Mouse (Mus musculus) limb, embryonic 10.5 days (tissue): ENCODE results near the gene Ring1. TPM values are rescaled to one million over a fixed set of nuclear protein-coding genes. Genes with fewer than 3 reads are reported as not detected.

Experiments used
- DNase-seq: peaks from one replicate; pipeline ENCODE4 v3.0.0-alpha.2; 2017; ENCODE audit warnings: low spot score
- H3K27ac ChIP-seq: fragments of 300-500 bp; sonication (generic); 2 replicates; pipeline ENCODE4 v1.5.1; 2016; ENCODE audit warnings: mild to moderate bottlenecking
- H3K27me3 ChIP-seq: fragments of 300-500 bp; sonication (generic); 2 replicates; pipeline ENCODE4 v1.6.1; 2016; ENCODE audit warnings: low read depth, mild to moderate bottlenecking; ENCODE audit not compliant: poor library complexity, severe bottlenecking
- H3K36me3 ChIP-seq: fragments of 300-500 bp; sonication (generic); 2 replicates; pipeline ENCODE4 v1.6.1; 2016; ENCODE audit warnings: mild to moderate bottlenecking, moderate library complexity
- H3K4me1 ChIP-seq: fragments of 300-500 bp; sonication (generic); 2 replicates; pipeline ENCODE4 v1.6.1; 2016
- H3K4me3 ChIP-seq: fragments of 300-500 bp; sonication (generic); 2 replicates; pipeline ENCODE4 v1.5.1; 2016; ENCODE audit warnings: mild to moderate bottlenecking, moderate library complexity
- H3K9me3 ChIP-seq: fragments of 300-500 bp; sonication (generic); replicated peaks from 2 replicates; pipeline ENCODE4 v1.6.1; 2016; ENCODE audit warnings: mild to moderate bottlenecking
- WGBS: fragments of 180-500 bp; shearing (Covaris S2); methylation state at CpG from one replicate; pipeline ENCODE4 v1.1.7; 2016; 5-methylcytosine and 5-hydroxymethylcytosine counted together
- microRNA counts: library from miRNA; unstranded; fragments of <30 nt; microRNA quantifications from one replicate; lab custom pipeline; 2017
- microRNA-seq: library from miRNA; unstranded; fragments of <30 nt; microRNA quantifications from one replicate; pipeline ENCODE4, GENCODE M21; 2017
- polyA plus RNA-seq: library from polyadenylated mRNA; unstranded; fragments of >200 nt; fragmentation: Nextera tagmentation; extraction: Ambion mirVana; gene quantifications from 2 replicates; pipeline ENCODE4 v1.2.1, GENCODE M21; 2016

The Ring1 gene
- polyA plus RNA-seq, 1 experiment from 2014 or later: 15.0 TPM

DNA sequence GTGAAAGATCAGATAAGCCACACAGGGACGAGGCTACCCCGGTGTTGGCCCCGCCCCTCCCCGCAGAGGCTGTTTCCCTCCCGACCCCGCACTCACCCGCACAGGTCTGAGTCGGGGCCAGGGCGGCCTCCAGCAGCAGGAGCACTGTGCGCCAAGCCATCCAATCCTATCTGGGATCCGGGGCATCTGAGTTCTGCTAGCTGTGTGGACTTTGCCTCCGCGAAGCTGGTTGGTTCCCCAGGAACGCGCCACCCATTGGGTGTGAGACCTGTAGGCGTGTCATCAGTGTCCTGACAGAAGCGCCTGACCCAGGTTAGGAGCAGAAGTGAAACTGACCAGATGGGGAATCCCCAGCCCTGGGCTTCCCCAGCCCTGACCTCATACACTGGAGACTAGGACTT is 45.8 kb downstream of the Ring1 start:
- Histone ChIP-seq H3K4me3 (peak overlapping the region; percentile 53), H3K27ac (peak overlapping the region; percentile 46; the same call in 1 of the 2 replicates), H3K27me3 (peaks cover 50% of the 10 kb centered on the region), H3K36me3 (no peaks in the 10 kb centered on the region), H3K9me3 (no peaks in the 10 kb centered on the region), H3K4me1 (peaks cover 29% of the 10 kb centered on the region)
- WGBS: under 1% methylated on average over 17 of the region's 17 CpGs
- DNase-seq: peak; percentile 42

DNA sequence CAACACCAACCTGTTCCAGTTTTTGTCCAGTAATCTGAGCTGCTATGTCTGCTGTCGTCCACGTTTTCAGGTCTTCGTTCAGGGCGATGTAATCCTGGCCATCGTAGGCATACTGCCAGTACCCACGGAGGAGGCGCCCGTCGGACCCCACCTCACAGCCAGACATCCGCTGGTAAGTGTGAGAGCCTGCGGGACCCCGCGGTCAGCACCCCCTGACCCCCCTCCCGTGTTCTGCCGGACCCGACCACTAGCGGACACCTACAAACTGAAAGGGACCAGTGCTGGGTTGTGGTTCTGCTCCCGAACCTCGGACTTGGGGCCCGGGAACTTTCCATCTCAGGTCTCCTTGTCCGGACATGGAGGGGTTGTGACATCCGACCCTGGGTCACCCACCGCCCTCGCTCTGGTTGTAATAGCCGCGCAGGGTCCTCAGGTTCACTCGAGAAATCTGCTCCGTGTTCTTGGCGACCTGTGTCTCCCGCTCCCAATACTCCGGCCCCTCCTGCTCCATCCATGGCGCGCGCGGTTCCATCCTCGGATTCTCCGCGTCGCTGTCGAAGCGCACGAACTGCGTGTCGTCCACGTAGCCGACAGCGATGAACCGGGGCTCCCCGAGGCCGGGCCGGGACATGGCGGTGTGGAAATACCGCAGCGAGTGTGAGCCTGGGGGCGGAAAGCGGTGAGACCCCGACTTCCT is 46.5 kb downstream of the Ring1 start:
- peak overlapping the region; percentile 53 for H3K4me3 ChIP-seq
- peak; percentile 35 for DNase-seq
- peak overlapping the region; percentile 46; the same call in 1 of the 2 replicates for H3K27ac ChIP-seq
- no peaks in the 10 kb centered on the region for H3K36me3 ChIP-seq
- no peaks in the 10 kb centered on the region for H3K9me3 ChIP-seq
- peaks cover 29% of the 10 kb centered on the region for H3K4me1 ChIP-seq
- WGBS: 3% methylated on average over 57 of the region's 57 CpGs
- H3K27me3 ChIP-seq: peaks cover 50% of the 10 kb centered on the region

DNA sequence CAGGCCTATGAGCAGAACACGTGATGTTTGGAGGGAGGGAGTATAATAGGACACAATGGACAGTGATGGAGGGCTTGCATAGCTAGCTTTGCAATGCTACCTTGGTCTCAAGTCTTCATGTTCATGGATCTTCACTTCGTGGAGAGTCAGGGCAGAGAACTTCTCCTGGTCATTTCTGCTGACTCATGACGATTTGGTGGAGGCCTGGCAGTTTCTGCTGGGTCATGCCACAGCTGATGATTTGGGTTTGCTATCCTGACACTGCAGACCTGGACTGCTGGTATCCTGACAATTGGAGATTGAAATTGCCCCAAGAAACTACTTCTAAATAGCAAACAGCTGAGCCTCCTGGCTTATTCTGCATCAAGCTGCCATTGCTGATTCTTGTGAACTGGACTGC is 50.9 kb downstream of the Ring1 start:
- Histone ChIP-seq H3K9me3 (no peaks in the 10 kb centered on the region), H3K27ac (no peak overlapping the region), H3K4me3 (no peak overlapping the region), H3K27me3 (peaks cover 28% of the 10 kb centered on the region), H3K4me1 (peaks cover 10% of the 10 kb centered on the region), H3K36me3 (no peaks in the 10 kb centered on the region)
- 67% methylated on average over 3 of the region's 3 CpGs for WGBS
- DNase-seq: no peak

DNA sequence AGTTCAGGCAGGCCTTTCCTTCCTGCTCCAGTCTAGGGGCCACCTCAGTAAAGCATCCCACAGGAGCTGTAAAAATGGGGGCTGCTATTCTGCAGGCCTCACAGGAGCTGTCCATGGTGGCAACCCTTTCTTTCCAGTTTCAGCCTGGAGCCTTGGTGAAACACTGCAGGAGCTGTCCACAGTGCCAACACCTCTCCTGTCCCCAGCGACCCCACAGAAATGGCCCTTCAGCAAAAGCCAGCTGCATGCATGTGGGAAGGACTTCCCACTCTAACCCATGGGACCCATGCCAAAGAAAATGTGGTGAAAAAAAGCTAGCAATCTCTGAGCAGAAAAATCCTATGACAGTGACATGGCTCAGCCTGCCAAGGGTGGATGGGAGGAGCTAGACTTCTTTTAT is 51.8 kb downstream of the Ring1 start:
- peak; percentile 71 for DNase-seq
- Histone ChIP-seq H3K9me3 (no peaks in the 10 kb centered on the region), H3K4me1 (peaks cover under 1% of the 10 kb centered on the region), H3K27me3 (peaks cover 19% of the 10 kb centered on the region), H3K27ac (no peak overlapping the region), H3K4me3 (no peak overlapping the region), H3K36me3 (no peaks in the 10 kb centered on the region)
- 9% methylated on average over 1 of the region's 1 CpGs for WGBS

MicroRNAs encoded within 50 kb of the gene (microRNA counts, 519-probe panel; counts per million panel counts)
- microRNA mmu-miR-219 (lab: Ali Mortazavi, UCI): 684 counts per million, percentile 72 among the panel's probes with 10 or more counts

Small RNAs within 50 kb of the gene (microRNA-seq; reads per million reads assigned to microRNA genes)
- gene Mir219a-1 (2.3 reads per million), gene Mir219c (not detected)

Other genes with a start within 250 kb of the Ring1 start
- gene Angptl4, start 242.8 kb downstream of the Ring1 start, polyA plus RNA-seq: 30.2 and 38.9 TPM in 2 replicates
- 24.8 and 28.5 TPM in 2 replicates for gene Kank3, start 214.2 kb downstream of the Ring1 start, polyA plus RNA-seq
- gene Rps28, start 200.1 kb downstream of the Ring1 start, polyA plus RNA-seq: 867 and 991 TPM in 2 replicates
- gene Ndufa7, start 200.1 kb downstream of the Ring1 start, polyA plus RNA-seq: 497 and 518 TPM in 2 replicates
- gene Cd320, start 181.6 kb downstream of the Ring1 start, polyA plus RNA-seq: 98.2 and 119 TPM in 2 replicates
- gene Gm7029, start 150.8 kb downstream of the Ring1 start, polyA plus RNA-seq: not detected in 2 replicates
- 5.9 and 6.6 TPM in 2 replicates for gene Kifc1, start 134.0 kb downstream of the Ring1 start, polyA plus RNA-seq
- gene Platr17, start 119.5 kb downstream of the Ring1 start, polyA plus RNA-seq: 0.20 and 0.38 TPM in 2 replicates
- gene Daxx, start 115.3 kb downstream of the Ring1 start, polyA plus RNA-seq: 88.1 and 92.2 TPM in 2 replicates
- gene Tapbp, start 108.8 kb downstream of the Ring1 start, polyA plus RNA-seq: 9.2 and 16.0 TPM in 2 replicates
- gene Zbtb22, start 108.8 kb downstream of the Ring1 start, polyA plus RNA-seq: 20.2 and 23.2 TPM in 2 replicates
- gene Rgl2, start 95.1 kb downstream of the Ring1 start, polyA plus RNA-seq: 43.2 and 43.9 TPM in 2 replicates
- gene Pfdn6, start 84.3 kb downstream of the Ring1 start, polyA plus RNA-seq: 212 and 258 TPM in 2 replicates
- 61.7 and 78.2 TPM in 2 replicates for gene Wdr46, start 84.0 kb downstream of the Ring1 start, polyA plus RNA-seq
- 2.9 and 3.9 TPM in 2 replicates for gene B3galt4, start 73.2 kb downstream of the Ring1 start, polyA plus RNA-seq
- gene Vps52, start 68.9 kb downstream of the Ring1 start, polyA plus RNA-seq: 49.8 and 50.3 TPM in 2 replicates
- gene Rps18, start 68.7 kb downstream of the Ring1 start, polyA plus RNA-seq: 1,605 and 1,760 TPM in 2 replicates
- gene H2-K1, start 24.3 kb downstream of the Ring1 start, polyA plus RNA-seq: 2.9 and 4.7 TPM in 2 replicates
- gene H2-Ke6, start 3.4 kb upstream of the Ring1 start, polyA plus RNA-seq: 25.9 and 33.7 TPM in 2 replicates
- 196 TPM in 2 replicates for gene Slc39a7, start 7.0 kb upstream of the Ring1 start, polyA plus RNA-seq
- 49.9 and 51.0 TPM in 2 replicates for gene Rxrb, start 7.1 kb upstream of the Ring1 start, polyA plus RNA-seq
- gene Col11a2, start 14.8 kb upstream of the Ring1 start, polyA plus RNA-seq: 0.43 and 2.5 TPM in 2 replicates
- 0.31 and 0.66 TPM in 2 replicates for gene H2-Oa, start 67.7 kb upstream of the Ring1 start, polyA plus RNA-seq
- gene H2-DMa, start 94.9 kb upstream of the Ring1 start, polyA plus RNA-seq: 4.2 and 5.3 TPM in 2 replicates
- gene Brd2, start 98.0 kb upstream of the Ring1 start, polyA plus RNA-seq: 140 and 145 TPM in 2 replicates
- 0.18 and 0.40 TPM in 2 replicates for gene H2-DMb2, start 118.6 kb upstream of the Ring1 start, polyA plus RNA-seq
- gene H2-DMb1, start 128.4 kb upstream of the Ring1 start, polyA plus RNA-seq: 0.18 and 0.51 TPM in 2 replicates
- 1.6 and 3.2 TPM in 2 replicates for gene Tap1, start 162.9 kb upstream of the Ring1 start, polyA plus RNA-seq
- gene Psmb9, start 163.1 kb upstream of the Ring1 start, polyA plus RNA-seq: 0.78 and 1.1 TPM in 2 replicates
- gene Psmb8, start 173.0 kb upstream of the Ring1 start, polyA plus RNA-seq: 0.74 and 0.87 TPM in 2 replicates
- 0.49 and 0.61 TPM in 2 replicates for gene Tap2, start 178.8 kb upstream of the Ring1 start, polyA plus RNA-seq
- not detected in 2 replicates for gene H2-Ob, start 214.2 kb upstream of the Ring1 start, polyA plus RNA-seq
- 6.7 and 9.9 TPM in 2 replicates for gene H2-Ab1, start 233.0 kb upstream of the Ring1 start, polyA plus RNA-seq